Mouse (Mus musculus) hindbrain, postnatal 0 days (tissue): ENCODE measurements at regions not wholly inside any gene's neighbourhood (a gene's known extent, or its start where the extent isn't known, plus 50 kb on each side); places are given as distances from the start of the nearest gene placed in this dataset.
A peak's percentile ranks its signal among the peaks of the same experiment; 100 is the strongest.
"Not testable (repeated sequence)": the region's sequence is repeated elsewhere in the genome, so short reads cannot be mapped to it uniquely, and the experiment has no call there.

ENCODE experiments used
- ATAC-seq: fragments of 200-750 bp; cut with Nextera tagmentation; 2 replicates; pipeline ENCODE4 v1.8.0; 2017; ENCODE audit warnings: mild to moderate bottlenecking, moderate TSS enrichment, moderate library complexity
- DNase-seq: peaks from one replicate; pipeline ENCODE4 v3.0.0-alpha.2; 2015; ENCODE audit warnings: low spot score
- H3K27ac ChIP-seq: fragments of 300-500 bp; sonication (generic); 2 replicates; pipeline ENCODE4 v1.5.1; 2014; ENCODE audit warnings: mild to moderate bottlenecking
- H3K27me3 ChIP-seq: fragments of 300-500 bp; sonication (generic); 2 replicates; pipeline ENCODE4 v1.6.1; 2014; ENCODE audit warnings: low read length, mixed read lengths; ENCODE audit not compliant: insufficient read depth
- H3K36me3 ChIP-seq: fragments of 300-500 bp; sonication (generic); 2 replicates; pipeline ENCODE4 v1.6.1; 2014; ENCODE audit warnings: low read length, mixed read lengths; ENCODE audit not compliant: insufficient read depth
- H3K4me1 ChIP-seq: fragments of 300-500 bp; sonication (generic); 2 replicates; pipeline ENCODE4 v1.6.1; 2014; ENCODE audit warnings: antibody characterized with exemption, low read length, mixed read lengths; ENCODE audit not compliant: insufficient read depth
- H3K4me2 ChIP-seq: fragments of 300-500 bp; sonication (generic); 2 replicates; pipeline ENCODE4 v1.6.1; 2014; ENCODE audit warnings: low read depth, mild to moderate bottlenecking, low read length, moderate library complexity, mixed read lengths
- H3K4me3 ChIP-seq: fragments of 300-500 bp; sonication (generic); 2 replicates; pipeline ENCODE4 v1.5.1; 2014; ENCODE audit warnings: low read length
- H3K9ac ChIP-seq: fragments of 300-500 bp; sonication (generic); replicated peaks from 2 replicates; pipeline ENCODE4 v1.6.1; 2014; ENCODE audit warnings: mild to moderate bottlenecking, low read length, moderate library complexity, mixed read lengths
- H3K9me3 ChIP-seq: fragments of 300-500 bp; sonication (generic); 2 replicates; pipeline ENCODE4 v1.6.1; 2016; ENCODE audit warnings: low read length, mixed read lengths
- CTCF ChIP-seq: IDR thresholded peaks from 2 replicates; pipeline ENCODE4 v1.5.1; 2016; ENCODE audit warnings: antibody characterized with exemption, control low read depth, low read depth
- WGBS: fragments of 180-500 bp; shearing (Covaris S2); extraction: QIAGEN DNeasy Blood & Tissue Kit; methylation state at CpG from one replicate; pipeline ENCODE4 v1.1.7; 2014; 5-methylcytosine and 5-hydroxymethylcytosine counted together

DNA sequence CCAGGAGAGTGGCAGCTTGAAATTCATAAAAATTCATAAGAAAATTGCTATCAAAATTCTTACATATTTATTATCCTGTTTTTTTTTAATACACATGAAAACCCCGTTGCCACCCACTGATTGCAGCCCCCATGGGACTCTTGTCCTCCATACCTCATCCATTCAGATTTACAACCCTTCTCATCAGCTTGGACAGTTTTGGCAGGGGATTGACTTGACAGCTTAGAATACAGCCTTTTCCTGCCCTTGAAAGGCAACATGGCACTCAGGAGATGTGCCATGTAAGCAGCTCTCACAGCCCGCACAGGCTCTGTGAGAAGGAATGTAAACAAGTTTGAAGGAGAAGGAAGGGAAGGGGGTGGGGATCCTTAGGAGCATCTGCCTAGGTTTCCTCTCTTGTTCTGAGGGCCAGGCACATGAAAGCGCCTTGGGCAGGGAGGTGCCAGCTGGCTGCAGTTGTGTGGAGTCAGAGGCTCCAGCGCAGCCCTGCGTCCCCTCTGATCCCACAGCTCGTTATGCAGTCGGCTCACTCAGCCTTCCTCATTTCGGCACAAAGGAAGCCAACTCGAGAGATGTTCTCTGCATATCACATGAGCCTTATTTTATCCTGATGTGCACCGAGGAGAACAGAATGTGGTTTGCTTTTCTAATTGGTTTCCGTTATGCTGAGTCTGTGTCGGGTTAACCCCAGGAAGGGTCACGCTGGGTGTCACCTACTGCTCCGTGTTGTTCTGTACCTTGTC is 97.6 kb upstream of the Ahi1 start:
- peak overlapping the region; percentile 10 for H3K4me3 ChIP-seq
- H3K4me1 ChIP-seq: peaks cover 7% of the 10 kb centered on the region
- WGBS: 18% methylated on average over 14 of the region's 14 CpGs
- H3K27ac ChIP-seq: no peak overlapping the region
- H3K4me2 ChIP-seq: peak overlapping the region; percentile 49
- no peaks in the 10 kb centered on the region for H3K9me3 ChIP-seq
- H3K27me3 ChIP-seq: no peaks in the 10 kb centered on the region
- DNase-seq (peak; percentile 68), ATAC-seq (peak; percentile 88)
- TF ChIP-seq CTCF: no peak
- H3K9ac ChIP-seq: no peak overlapping the region
- H3K36me3 ChIP-seq: no peaks in the 10 kb centered on the region

GRCm38 (mm10) chr10:20847287-20847686 is 105.1 kb upstream of the Ahi1 start:
- no peaks in the 10 kb centered on the region for H3K9me3 ChIP-seq
- ATAC-seq (no peak), DNase-seq (no peak)
- 85% methylated on average over 8 of the region's 8 CpGs for WGBS
- H3K27me3 ChIP-seq: no peaks in the 10 kb centered on the region
- H3K9ac ChIP-seq: no peak overlapping the region
- no peak overlapping the region for H3K27ac ChIP-seq
- H3K4me3 ChIP-seq: no peak overlapping the region
- H3K36me3 ChIP-seq: no peaks in the 10 kb centered on the region
- H3K4me2 ChIP-seq: no peak overlapping the region
- no peaks in the 10 kb centered on the region for H3K4me1 ChIP-seq
- TF ChIP-seq CTCF: no peak

GRCm38 (mm10) chr10:20843277-20843676 is 109.1 kb upstream of the Ahi1 start:
- 21% methylated on average over 3 of the region's 3 CpGs for WGBS
- DNase-seq (peak; percentile 47), ATAC-seq (peak; percentile 58; the same call in 1 of the 2 replicates)

DNA sequence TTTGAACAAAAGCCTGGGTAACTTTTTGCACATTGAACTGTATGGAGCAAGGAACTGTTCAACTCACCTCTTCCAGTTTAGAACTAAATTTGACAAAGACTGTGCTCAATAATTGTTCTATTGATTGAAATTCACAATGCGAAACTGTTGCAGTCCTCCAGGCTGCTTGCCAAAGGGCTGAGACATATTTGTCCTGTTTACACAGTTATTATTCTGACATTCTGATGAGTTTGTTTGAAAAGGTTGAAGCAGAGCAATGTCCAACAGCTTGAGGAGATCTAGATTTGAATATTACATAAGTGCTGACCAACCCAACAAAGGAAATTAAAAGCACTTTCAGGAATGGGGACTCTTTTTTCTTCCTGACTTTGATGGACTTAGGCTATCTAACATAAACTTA is 110.2 kb upstream of the Ahi1 start:
- Histone ChIP-seq H3K4me3 (no peak overlapping the region), H3K27me3 (no peaks in the 10 kb centered on the region), H3K27ac (no peak overlapping the region), H3K36me3 (no peaks in the 10 kb centered on the region), H3K9me3 (no peaks in the 10 kb centered on the region), H3K9ac (no peak overlapping the region), H3K4me2 (no peak overlapping the region), H3K4me1 (no peaks in the 10 kb centered on the region)
- WGBS: 45% methylated on average over 1 of the region's 1 CpGs
- TF ChIP-seq CTCF: no peak
- ATAC-seq (no peak), DNase-seq (no peak)

More at GRCm38 (mm10) chr10:20843277-20843676, 109.1 kb upstream of the Ahi1 start:
- H3K4me1 ChIP-seq: no peaks in the 10 kb centered on the region
- no peaks in the 10 kb centered on the region for H3K27me3 ChIP-seq
- no peaks in the 10 kb centered on the region for H3K36me3 ChIP-seq
- no peak for TF ChIP-seq CTCF
- no peak overlapping the region for H3K4me2 ChIP-seq
- H3K9me3 ChIP-seq: no peaks in the 10 kb centered on the region
- no peak overlapping the region for H3K27ac ChIP-seq
- H3K9ac ChIP-seq: no peak overlapping the region
- no peak overlapping the region for H3K4me3 ChIP-seq

- 37% methylated on average over 3 of the region's 3 CpGs for WGBS
- DNase-seq: no peak
- no peak for TF ChIP-seq CTCF
Observed at GRCm38 (mm10) chr10:20841430-20842040, 110.8 kb upstream of the Ahi1 start.

DNA sequence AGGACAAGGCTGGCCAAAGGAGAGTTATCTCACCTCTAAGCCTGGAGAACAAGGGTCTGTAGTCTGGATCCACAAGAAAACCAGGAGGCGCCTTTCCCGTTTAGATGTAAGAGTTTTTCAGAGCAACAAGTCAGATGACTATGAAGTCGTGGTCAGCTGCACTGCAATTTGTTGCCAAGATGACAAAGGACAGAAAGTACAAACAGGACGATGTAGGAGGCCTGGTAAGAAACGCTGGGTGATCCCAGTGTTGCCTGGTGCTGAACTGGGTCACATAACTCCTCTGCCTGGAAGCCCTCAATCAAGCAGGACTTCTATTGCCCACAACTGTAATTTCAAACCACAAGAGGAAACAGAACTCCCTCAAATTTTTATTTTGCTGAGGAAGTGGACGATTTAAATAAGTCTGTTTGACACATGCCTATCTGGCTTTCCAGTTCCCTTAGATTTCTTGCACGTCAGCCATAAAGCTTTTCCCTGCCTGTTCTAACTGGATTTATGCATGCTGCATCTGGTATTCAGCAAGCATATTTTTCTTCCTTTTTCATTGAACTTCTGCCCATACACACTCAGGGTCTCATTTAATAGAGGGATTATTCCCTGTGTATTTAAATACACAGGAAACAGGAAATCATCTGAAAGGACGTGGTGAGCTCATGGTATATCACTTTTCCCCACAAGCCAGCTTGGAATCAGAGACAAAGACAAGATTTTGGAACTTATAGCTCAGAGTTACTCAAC is 113.5 kb upstream of the Ahi1 start:
- H3K27ac ChIP-seq: no peak overlapping the region
- TF ChIP-seq CTCF: no peak
- no peaks in the 10 kb centered on the region for H3K36me3 ChIP-seq
- H3K4me3 ChIP-seq: no peak overlapping the region
- no peak overlapping the region for H3K4me2 ChIP-seq
- H3K27me3 ChIP-seq: no peaks in the 10 kb centered on the region
- 77% methylated on average over 8 of the region's 8 CpGs for WGBS
- DNase-seq (no peak), ATAC-seq (no peak)
- no peaks in the 10 kb centered on the region for H3K9me3 ChIP-seq
- no peak overlapping the region for H3K9ac ChIP-seq
- no peaks in the 10 kb centered on the region for H3K4me1 ChIP-seq

More at GRCm38 (mm10) chr10:20841430-20842040, 110.8 kb upstream of the Ahi1 start:
- H3K4me2 ChIP-seq: no peak overlapping the region
- no peaks in the 10 kb centered on the region for H3K4me1 ChIP-seq
- H3K27ac ChIP-seq: no peak overlapping the region
- no peaks in the 10 kb centered on the region for H3K27me3 ChIP-seq
- no peak overlapping the region for H3K9ac ChIP-seq
- H3K36me3 ChIP-seq: no peaks in the 10 kb centered on the region
- H3K4me3 ChIP-seq: no peak overlapping the region
- no peaks in the 10 kb centered on the region for H3K9me3 ChIP-seq
- no peak for ATAC-seq

- not testable (repeated sequence) for H3K27ac ChIP-seq, H3K9ac ChIP-seq, H3K4me2 ChIP-seq, H3K36me3 ChIP-seq, H3K4me3 ChIP-seq, ATAC-seq, H3K9me3 ChIP-seq, H3K27me3 ChIP-seq, DNase-seq, H3K4me1 ChIP-seq
- 57% methylated on average over 4 of the region's 4 CpGs for WGBS
Observed at GRCm38 (mm10) chr10:20836816-20837215, 111.9 kb upstream of the Pde7b start.
